Mouse (Mus musculus): Measurements from ENCODE around the gene Micu1.

DNA sequence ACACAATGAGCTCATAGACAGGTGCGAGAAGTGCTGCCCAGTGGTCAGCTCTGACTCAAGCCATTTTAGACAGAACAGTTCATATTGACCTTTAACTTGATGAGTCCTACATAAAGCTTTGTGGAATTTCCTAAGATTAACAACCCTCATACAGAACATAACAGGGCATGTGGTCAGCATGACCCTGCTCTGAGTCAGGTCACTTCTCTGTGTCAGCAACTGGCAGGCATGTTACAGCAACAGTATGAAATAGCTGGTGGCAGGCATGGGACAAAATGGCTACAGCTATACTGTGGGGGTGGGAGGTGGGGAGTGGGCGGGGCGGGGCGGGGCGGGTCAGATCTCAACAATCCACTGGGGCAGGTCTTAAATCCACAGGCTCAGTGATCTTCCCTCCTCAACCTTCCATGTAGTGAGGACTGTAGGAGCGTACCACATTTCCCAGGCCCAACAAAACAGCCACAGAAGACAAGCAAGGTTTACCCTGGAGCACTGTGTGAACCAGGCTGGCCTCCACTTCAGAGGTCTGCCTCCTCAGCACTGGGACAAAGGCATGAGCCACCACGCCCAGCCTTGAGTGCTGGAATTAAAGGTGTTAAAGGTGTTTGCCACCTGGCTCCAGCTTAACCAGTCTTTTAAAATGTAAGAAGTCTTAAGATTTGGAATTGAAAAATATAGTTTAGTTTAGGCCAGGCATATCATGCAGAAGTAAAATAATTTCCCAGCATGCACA is 119.2 kb downstream of the Micu1 start:
- TF ChIP-seq CTCF (IDR thresholded peaks at IDR 0.05; ENCODE audit: borderline replicate concordance, control insufficient read depth, extremely low read depth, insufficient read depth, low read length, poor library complexity) (no peak), POLR2A (IDR thresholded peaks at IDR 0.05; ENCODE audit: control insufficient read depth, extremely low read depth, insufficient read depth, low read length, poor library complexity) (no peak)

All from thymus, adult 2 months (tissue).